Mouse (Mus musculus) MEL (cell line): ENCODE measurements at regions not wholly inside any gene's neighbourhood (a gene's known extent, or its start where the extent isn't known, plus 50 kb on each side); places are given as distances from the start of the nearest gene placed in this dataset.

Experiments
- DNase-seq: peaks from one replicate; pipeline ENCODE4 v3.0.0; 2011; ENCODE audit warnings: low read depth, low spot score
- H3K27ac ChIP-seq: 2 replicates; pipeline ENCODE4 v1.5.1; 2012; ENCODE audit warnings: low read depth, mild to moderate bottlenecking, control low read depth, low read length, moderate library complexity; ENCODE audit not compliant: control insufficient read depth
- H3K27me3 ChIP-seq, 2 experiments: fragments of 150-350 bp in 1 of 2; sonication (generic) in 1 of 2; 2 replicates each; pipeline ENCODE4 v1.6.1; 2012; ENCODE audit warnings: low read length in 2 of 2, mild to moderate bottlenecking in 2 of 2, improper control_type of control experiment in 1 of 2, moderate library complexity in 1 of 2; ENCODE audit not compliant: insufficient read depth in 2 of 2, control insufficient read depth in 1 of 2
- H3K36me3 ChIP-seq, 2 experiments: 2 replicates each; pipeline ENCODE4 v1.6.1; 2012 to 2014; ENCODE audit warnings: low read length in 2 of 2, improper control_type of control experiment in 1 of 2, inconsistent platforms in 1 of 2, mild to moderate bottlenecking in 1 of 2; ENCODE audit not compliant: insufficient read depth in 2 of 2, control insufficient read depth in 1 of 2
- H3K4me1 ChIP-seq, 2 experiments: fragments of 150-350 bp in 1 of 2; sonication (generic) in 1 of 2; 2 replicates each; pipeline ENCODE4 v1.6.1; 2012; ENCODE audit warnings: low read length in 2 of 2, improper control_type of control experiment in 1 of 2, mild to moderate bottlenecking in 1 of 2; ENCODE audit not compliant: insufficient read depth in 2 of 2, control insufficient read depth in 1 of 2
- H3K4me3 ChIP-seq, 2 experiments: fragments of 150-350 bp in 1 of 2; sonication (generic) in 1 of 2; 2 replicates each; pipeline ENCODE4 v1.5.1; 2012; ENCODE audit warnings: low read depth in 2 of 2, low read length in 2 of 2, mild to moderate bottlenecking in 2 of 2, moderate library complexity in 2 of 2, control low read depth in 1 of 2, improper control_type of control experiment in 1 of 2; ENCODE audit not compliant: control insufficient read depth in 1 of 2, insufficient read depth in 1 of 2
- H3K79me2 ChIP-seq: 2 replicates; pipeline ENCODE4 v1.6.1; 2012; ENCODE audit warnings: mild to moderate bottlenecking, low read length, moderate library complexity; ENCODE audit not compliant: control insufficient read depth, poor library complexity, insufficient read depth
- H3K9ac ChIP-seq: 2 replicates; pipeline ENCODE4 v1.6.1; 2012; ENCODE audit warnings: low read depth, mild to moderate bottlenecking, control low read depth, low read length, moderate library complexity; ENCODE audit not compliant: control insufficient read depth, poor library complexity, severe bottlenecking
- H3K9me3 ChIP-seq: fragments of 150-350 bp; sonication (generic); replicated peaks from 2 replicates; pipeline ENCODE4 v1.6.1; 2012; ENCODE audit warnings: mild to moderate bottlenecking, low read length, improper control_type of control experiment, moderate library complexity; ENCODE audit not compliant: insufficient read depth
- BHLHE40 ChIP-seq: IDR thresholded peaks from 2 replicates; pipeline ENCODE4 v1.6.1; 2012; ENCODE audit warnings: low read depth, mild to moderate bottlenecking, inconsistent platforms, low read length, improper control_type of control experiment, borderline replicate concordance
- CHD2 ChIP-seq: IDR thresholded peaks from 2 replicates; pipeline ENCODE4 v1.6.1; 2011; ENCODE audit warnings: low read length, improper control_type of control experiment
- CTCF ChIP-seq, 3 experiments: IDR thresholded peaks in 2 of 3; conservative IDR thresholded peaks in 1 of 3; 2 replicates each; pipeline ENCODE4 v1.5.1; 2011 to 2012; ENCODE audit warnings: low read length in 3 of 3, low read depth in 2 of 3, mild to moderate bottlenecking in 2 of 3, improper control_type of control experiment in 1 of 3, inconsistent platforms in 1 of 3, mixed read lengths in 1 of 3, moderate library complexity in 1 of 3; ENCODE audit not compliant: control insufficient read depth in 1 of 3, insufficient read depth in 1 of 3, poor library complexity in 1 of 3, severe bottlenecking in 1 of 3
- E2F4 ChIP-seq: IDR thresholded peaks from 2 replicates; pipeline ENCODE4 v1.6.1; 2011; ENCODE audit warnings: low read depth, low read length, improper control_type of control experiment, borderline replicate concordance
- ELF1 ChIP-seq: IDR thresholded peaks from 2 replicates; pipeline ENCODE4 v1.6.1; 2014; ENCODE audit warnings: low read depth, mild to moderate bottlenecking, inconsistent platforms, low read length, improper control_type of control experiment, moderate library complexity
- EP300 ChIP-seq, 2 experiments: IDR thresholded peaks; 2 replicates each; pipeline ENCODE4 v1.6.1; 2011; ENCODE audit warnings: improper control_type of control experiment in 2 of 2, low read length in 2 of 2, low read depth in 1 of 2, mild to moderate bottlenecking in 1 of 2
- JUND ChIP-seq: IDR thresholded peaks from 2 replicates; pipeline ENCODE4 v1.6.1; 2011; ENCODE audit warnings: low read depth, mild to moderate bottlenecking, improper control_type of control experiment, low read length
- KAT2A ChIP-seq: conservative IDR thresholded peaks from 2 replicates; pipeline ENCODE4 v1.6.1; 2012; ENCODE audit warnings: low read depth, low read length, improper control_type of control experiment, inconsistent platforms
- MXI1 ChIP-seq: IDR thresholded peaks from 2 replicates; pipeline ENCODE4 v1.6.1; 2011; ENCODE audit warnings: mild to moderate bottlenecking, low read depth, low read length, improper control_type of control experiment
- MYB ChIP-seq: IDR thresholded peaks from 2 replicates; pipeline ENCODE4 v1.6.1; 2011; ENCODE audit warnings: mild to moderate bottlenecking, low read depth, low read length, improper control_type of control experiment
- MYC ChIP-seq: IDR thresholded peaks from 2 replicates; pipeline ENCODE4 v1.6.1; 2011; ENCODE audit warnings: low read depth, mild to moderate bottlenecking, low read length, improper control_type of control experiment, moderate library complexity
- NRF1 ChIP-seq: IDR thresholded peaks from 2 replicates; pipeline ENCODE4 v1.6.1; 2014; ENCODE audit warnings: low read depth, mild to moderate bottlenecking, inconsistent platforms, low read length, improper control_type of control experiment, moderate library complexity; ENCODE audit not compliant: poor library complexity, insufficient read depth, severe bottlenecking
- POLR2AphosphoS2 ChIP-seq: IDR thresholded peaks from 2 replicates; pipeline ENCODE4 v1.6.1; 2011; ENCODE audit warnings: low read length, improper control_type of control experiment
- RAD21 ChIP-seq: IDR thresholded peaks from 2 replicates; pipeline ENCODE4 v1.6.1; 2011; ENCODE audit warnings: mild to moderate bottlenecking, low read depth, low read length, improper control_type of control experiment
- TAL1 ChIP-seq: IDR thresholded peaks from 2 replicates; pipeline ENCODE4 v1.6.1; 2012; ENCODE audit warnings: mild to moderate bottlenecking, inconsistent platforms, low read length, moderate library complexity, mixed read lengths
- TBP ChIP-seq: IDR thresholded peaks from 2 replicates; pipeline ENCODE4 v1.8.0; 2011; ENCODE audit warnings: low read depth, low read length, improper control_type of control experiment
- TCF12 ChIP-seq: IDR thresholded peaks from 2 replicates; pipeline ENCODE4 v1.6.1; 2014; ENCODE audit warnings: low read depth, mild to moderate bottlenecking, inconsistent platforms, low read length, improper control_type of control experiment, moderate library complexity
- USF2 ChIP-seq, 2 experiments: IDR thresholded peaks; 2 replicates each; pipeline ENCODE4 v1.6.1; 2011 to 2012; ENCODE audit warnings: improper control_type of control experiment in 2 of 2, low read length in 2 of 2, borderline replicate concordance in 1 of 2, inconsistent platforms in 1 of 2, low read depth in 1 of 2, mild to moderate bottlenecking in 1 of 2; ENCODE audit not compliant: insufficient read depth in 1 of 2
- ZC3H11A ChIP-seq: IDR thresholded peaks from 2 replicates; pipeline ENCODE4 v1.6.1; 2012; ENCODE audit warnings: low read depth, mild to moderate bottlenecking, inconsistent platforms, low read length, improper control_type of control experiment
- ZKSCAN1 ChIP-seq: IDR thresholded peaks from 2 replicates; pipeline ENCODE4 v1.6.1; 2012; ENCODE audit warnings: low read depth, mild to moderate bottlenecking, inconsistent platforms, low read length, improper control_type of control experiment, moderate library complexity
- ZMIZ1 ChIP-seq: IDR thresholded peaks from 2 replicates; pipeline ENCODE4 v1.6.1; 2012; ENCODE audit warnings: low read depth, mild to moderate bottlenecking, inconsistent platforms, low read length, improper control_type of control experiment, moderate library complexity
- ZNF384 ChIP-seq: IDR thresholded peaks from 2 replicates; pipeline ENCODE4 v1.6.1; 2012; ENCODE audit warnings: low read depth, mild to moderate bottlenecking, inconsistent platforms, low read length, improper control_type of control experiment

DNA sequence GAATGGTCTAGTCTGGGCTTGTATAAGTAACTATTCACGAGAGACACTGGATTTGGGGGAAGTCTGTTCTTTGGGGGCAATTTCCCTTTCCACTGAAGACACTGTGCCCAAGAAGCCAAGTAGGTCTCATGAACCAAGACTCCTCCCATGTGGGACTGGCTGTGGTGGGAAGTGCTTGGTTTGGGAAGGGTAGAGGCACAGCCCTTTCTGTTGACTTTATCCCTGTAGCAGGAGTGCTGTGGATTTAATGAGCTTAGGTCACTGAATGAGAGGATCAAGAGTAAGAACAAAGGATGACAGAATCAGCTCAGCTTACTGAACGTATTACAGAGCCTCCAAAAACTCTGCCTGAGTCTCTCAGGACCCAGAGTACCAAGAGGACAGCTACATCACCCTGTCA lies 124.2 kb downstream of the Lrrc30 start:
- no peaks in the 10 kb centered on the region for H3K9me3 ChIP-seq
- H3K27ac ChIP-seq = no peak overlapping the region
- no peaks in the 10 kb centered on the region for H3K4me1 ChIP-seq
- H3K4me3 ChIP-seq = no peak overlapping the region
- no peaks in the 10 kb centered on the region for H3K36me3 ChIP-seq
- TF ChIP-seq ZC3H11A (no peak), RAD21 (no peak), TBP (no peak), EP300 (IDR thresholded peaks at IDR 0.05; ENCODE audit: low read depth in 1 of 2, low read length in 2 of 2) (no peak), ZKSCAN1 (no peak), CHD2 (no peak), ZNF384 (no peak), USF2 (IDR thresholded peaks at IDR 0.05; ENCODE audit: borderline replicate concordance in 1 of 2, insufficient read depth in 1 of 2, low read depth in 1 of 2, low read length in 2 of 2) (no peak), TCF12 (no peak), KAT2A (no peak), E2F4 (no peak), ELF1 (no peak), TAL1 (no peak), MYC (no peak), MYB (no peak), NRF1 (no peak), ZMIZ1 (no peak), POLR2AphosphoS2 (no peak), BHLHE40 (no peak)
- H3K27me3 ChIP-seq = no peaks in the 10 kb centered on the region
- DNase-seq = no peak
- no peak overlapping the region for H3K9ac ChIP-seq
- H3K79me2 ChIP-seq = no peaks in the 10 kb centered on the region

DNA sequence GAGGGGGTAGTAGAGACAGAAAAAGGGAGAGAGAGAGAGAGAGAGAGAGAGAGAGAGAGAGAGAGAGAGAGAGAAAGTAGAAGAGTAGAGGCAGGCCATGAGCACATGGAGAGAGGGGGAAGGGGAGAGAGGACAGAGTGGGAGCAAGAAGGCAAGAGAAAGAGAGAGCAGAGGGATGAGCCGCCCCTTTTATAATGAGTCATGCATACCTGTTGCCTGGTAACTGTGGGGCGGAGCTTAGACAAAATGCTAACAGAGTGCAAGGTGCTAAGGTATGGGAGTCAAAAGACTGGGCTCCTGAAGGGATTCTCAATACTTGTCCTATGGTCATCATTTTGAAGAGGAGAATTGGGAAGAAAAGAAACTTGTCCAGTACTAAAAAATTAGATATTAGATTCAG lies 126.1 kb downstream of the Lrrc30 start:
- no peaks in the 10 kb centered on the region for H3K4me1 ChIP-seq
- no peak for TF ChIP-seq MXI1
- no peak for TF ChIP-seq JUND
- TF ChIP-seq ELF1 = no peak
- TF ChIP-seq CTCF (IDR thresholded peaks at IDR 0.05 in 2 of 3, conservative IDR thresholded peaks at IDR 0.05 in 1 of 3; ENCODE audit: control insufficient read depth in 1 of 3, insufficient read depth in 1 of 3, low read depth in 2 of 3, low read length in 3 of 3, poor library complexity in 1 of 3, severe bottlenecking in 1 of 3) = no peak
- TF ChIP-seq MYB = no peak
- no peak overlapping the region for H3K4me3 ChIP-seq
- no peaks in the 10 kb centered on the region for H3K36me3 ChIP-seq
- H3K9me3 ChIP-seq = no peaks in the 10 kb centered on the region
- H3K27me3 ChIP-seq = no peaks in the 10 kb centered on the region
- H3K9ac ChIP-seq = no peak overlapping the region
- H3K79me2 ChIP-seq = no peaks in the 10 kb centered on the region
- no peak overlapping the region for H3K27ac ChIP-seq
- no peak for DNase-seq
